Mouse (Mus musculus): ENCODE measurements around the gene Ucn2. TPM values are rescaled to one million over a fixed set of nuclear protein-coding genes. Genes with fewer than 3 reads are reported as not detected.
A peak's percentile ranks its signal among the peaks of the same experiment; 100 is the strongest.

Gene Ucn2
- polyA plus RNA-seq, 1 experiment: 2.3 TPM

DNA sequence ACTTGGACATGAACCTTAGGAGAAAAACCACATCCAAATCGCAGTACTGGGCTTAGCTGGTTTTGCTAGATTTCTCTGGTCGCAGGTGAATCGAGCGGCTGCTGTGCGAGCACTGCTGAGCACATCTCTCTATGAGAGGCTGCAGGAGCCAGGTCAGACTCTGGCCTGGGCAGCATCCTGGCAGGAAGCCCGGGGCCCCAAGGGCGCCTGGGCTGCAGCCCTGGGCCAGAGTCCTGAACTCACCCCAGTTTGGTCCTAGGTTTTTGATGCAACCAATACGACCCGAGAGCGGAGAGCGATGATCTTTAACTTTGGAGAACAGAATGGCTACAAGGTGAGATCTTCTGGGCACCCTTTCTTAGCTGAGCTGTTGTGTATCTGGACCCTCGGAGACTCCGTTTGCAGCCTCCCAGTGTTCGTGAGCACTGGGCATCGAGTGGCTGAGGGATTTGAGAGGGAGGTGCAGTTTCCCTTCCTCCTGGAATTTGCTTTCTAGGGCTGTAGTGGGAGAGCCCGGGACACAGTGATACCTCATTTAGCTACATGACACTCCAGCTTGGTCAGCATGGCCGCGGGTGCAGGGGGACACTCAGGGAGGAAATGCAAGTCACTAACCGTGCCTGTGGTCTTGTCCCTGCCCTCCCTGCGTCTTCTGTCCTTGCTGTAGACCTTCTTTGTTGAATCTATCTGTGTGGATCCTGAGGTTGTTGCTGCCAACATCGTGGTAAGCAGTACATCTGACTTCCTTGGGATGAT, 21.4 kb downstream of the Ucn2 start:
- WGBS: 77% methylated on average over 21 of the region's 21 CpGs
- DNase-seq: no peak
- no peaks in the 10 kb centered on the region for H3K4me1 ChIP-seq (ENCODE audit: control insufficient read depth, insufficient read depth, low read length)
- no peak overlapping the region for H3K4me3 ChIP-seq (replicated peaks; ENCODE audit: extremely low read depth, low read depth, low read length)
- no peak for TF ChIP-seq CTCF (IDR thresholded peaks at IDR 0.05; ENCODE audit: insufficient read depth, low read length)
- TF ChIP-seq POLR2A (IDR thresholded peaks at IDR 0.05; ENCODE audit: borderline replicate concordance, extremely low read depth, low read depth, low read length): no peak

DNA sequence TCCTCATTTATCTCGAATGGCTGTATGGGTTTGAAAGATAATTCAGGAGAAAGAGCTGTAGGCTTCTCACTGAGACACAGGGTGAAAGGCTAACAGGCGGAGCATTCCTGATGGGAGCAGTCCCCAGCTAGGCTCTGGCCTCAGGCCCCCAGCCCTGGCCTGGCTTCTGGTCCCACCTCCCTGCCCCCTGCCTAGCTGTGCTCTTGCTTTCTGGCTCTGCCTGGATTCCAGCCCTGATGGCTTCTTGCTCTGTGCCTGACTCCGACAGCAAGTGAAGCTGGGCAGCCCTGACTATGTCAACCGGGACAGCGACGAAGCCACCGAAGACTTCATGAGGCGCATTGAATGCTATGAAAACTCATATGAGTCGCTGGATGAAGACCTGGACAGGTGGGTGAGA, 22.3 kb downstream of the Ucn2 start:
- H3K4me1 ChIP-seq (ENCODE audit: control insufficient read depth, insufficient read depth, low read length): no peaks in the 10 kb centered on the region
- no peak overlapping the region for H3K4me3 ChIP-seq (replicated peaks; ENCODE audit: extremely low read depth, low read depth, low read length)
- WGBS: 92% methylated on average over 9 of the region's 9 CpGs
- no peak for TF ChIP-seq CTCF (IDR thresholded peaks at IDR 0.05; ENCODE audit: insufficient read depth, low read length)
- no peak for TF ChIP-seq POLR2A (IDR thresholded peaks at IDR 0.05; ENCODE audit: borderline replicate concordance, extremely low read depth, low read depth, low read length)
- no peak for DNase-seq

DNA sequence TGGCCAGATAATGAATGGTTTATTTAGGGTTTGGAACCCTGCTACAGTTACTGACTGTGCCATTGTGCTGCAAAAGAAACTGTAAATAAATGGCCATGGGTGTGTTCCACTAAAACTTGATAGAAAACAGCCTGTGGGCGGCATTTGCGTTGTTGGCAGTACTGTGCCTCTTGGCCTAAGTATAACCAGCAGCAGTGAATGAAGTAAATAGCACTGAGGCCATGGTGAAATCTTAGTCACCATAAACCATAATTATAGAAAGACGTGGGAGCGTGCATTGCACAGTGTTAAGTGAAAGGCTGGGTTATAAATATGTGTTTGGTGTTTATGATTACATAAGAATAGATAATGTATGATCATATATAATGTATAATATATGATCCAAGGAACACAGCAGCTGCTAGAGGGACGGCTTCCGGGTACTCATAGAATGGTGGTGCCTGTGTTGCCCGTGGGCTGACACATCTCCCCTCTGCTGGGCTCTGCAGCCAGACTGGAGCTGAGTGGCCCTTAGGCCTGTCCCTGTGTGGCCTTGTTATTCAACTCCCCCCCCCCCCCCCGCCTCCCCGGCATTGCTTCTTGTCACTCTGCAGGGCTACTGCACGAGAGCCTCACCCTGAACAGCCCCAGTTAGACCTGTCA, 23.3 kb downstream of the Ucn2 start:
- 58% methylated on average over 10 of the region's 10 CpGs for WGBS
- Histone ChIP-seq H3K4me1 (ENCODE audit: control insufficient read depth, insufficient read depth, low read length) (no peaks in the 10 kb centered on the region), H3K4me3 (replicated peaks; ENCODE audit: extremely low read depth, low read depth, low read length) (no peak overlapping the region)
- no peak for TF ChIP-seq POLR2A (IDR thresholded peaks at IDR 0.05; ENCODE audit: borderline replicate concordance, extremely low read depth, low read depth, low read length)
- no peak for TF ChIP-seq CTCF (IDR thresholded peaks at IDR 0.05; ENCODE audit: insufficient read depth, low read length)
- no peak for DNase-seq

DNA sequence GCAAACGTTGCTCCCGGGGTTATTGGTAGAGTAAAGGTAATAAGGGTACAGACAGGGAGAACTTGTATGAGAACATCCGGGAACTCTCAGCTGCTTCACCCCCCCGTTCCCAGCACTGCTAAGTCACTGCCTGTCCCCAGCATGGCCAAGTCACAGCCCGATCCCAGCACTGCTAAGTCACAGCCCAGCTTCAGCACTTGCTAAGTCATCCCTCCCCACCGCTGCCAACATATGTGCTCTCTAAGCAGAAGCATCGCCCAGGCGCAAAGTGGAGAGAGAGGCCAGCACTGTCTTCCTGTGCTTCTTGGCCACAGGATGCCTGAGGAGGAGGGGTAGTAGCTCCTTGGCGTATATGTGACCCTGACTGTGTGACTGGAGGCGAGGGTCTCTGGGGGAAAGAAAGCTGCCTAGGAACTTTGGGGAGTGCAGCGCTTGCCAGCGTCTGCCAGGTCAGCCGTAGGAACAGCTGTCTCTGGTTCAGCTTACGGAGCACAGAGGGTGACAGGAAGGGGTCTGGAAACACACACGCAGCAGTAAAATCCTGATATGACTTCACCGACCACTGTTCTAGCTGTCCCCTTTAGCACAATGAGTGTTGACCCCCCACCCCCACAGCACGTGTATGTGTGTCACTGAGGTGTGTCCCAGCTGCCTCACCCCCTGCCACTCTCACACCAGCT, 24.0 kb downstream of the Ucn2 start:
- no peak for DNase-seq
- TF ChIP-seq POLR2A (IDR thresholded peaks at IDR 0.05; ENCODE audit: borderline replicate concordance, extremely low read depth, low read depth, low read length): no peak
- no peak for TF ChIP-seq CTCF (IDR thresholded peaks at IDR 0.05; ENCODE audit: insufficient read depth, low read length)
- H3K4me3 ChIP-seq (replicated peaks; ENCODE audit: extremely low read depth, low read depth, low read length): no peak overlapping the region
- H3K4me1 ChIP-seq (ENCODE audit: control insufficient read depth, insufficient read depth, low read length): no peaks in the 10 kb centered on the region
- 42% methylated on average over 17 of the region's 17 CpGs for WGBS

DNA sequence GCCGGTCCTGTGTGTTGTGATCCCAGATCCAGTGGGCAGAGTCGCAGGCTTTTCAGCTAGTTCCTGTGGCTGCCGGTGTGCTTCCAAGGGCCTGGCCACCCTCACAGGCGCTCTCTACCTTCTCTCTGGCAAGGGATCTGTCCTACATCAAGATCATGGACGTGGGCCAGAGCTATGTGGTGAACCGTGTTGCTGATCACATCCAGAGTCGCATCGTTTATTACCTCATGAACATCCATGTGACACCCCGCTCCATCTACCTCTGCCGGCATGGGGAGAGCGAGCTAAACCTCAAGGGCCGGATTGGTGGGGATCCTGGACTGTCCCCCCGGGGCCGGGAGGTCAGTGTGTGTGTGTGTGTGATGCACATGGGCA, 24.5 kb downstream of the Ucn2 start:
- 84% methylated on average over 14 of the region's 14 CpGs for WGBS

DNA sequence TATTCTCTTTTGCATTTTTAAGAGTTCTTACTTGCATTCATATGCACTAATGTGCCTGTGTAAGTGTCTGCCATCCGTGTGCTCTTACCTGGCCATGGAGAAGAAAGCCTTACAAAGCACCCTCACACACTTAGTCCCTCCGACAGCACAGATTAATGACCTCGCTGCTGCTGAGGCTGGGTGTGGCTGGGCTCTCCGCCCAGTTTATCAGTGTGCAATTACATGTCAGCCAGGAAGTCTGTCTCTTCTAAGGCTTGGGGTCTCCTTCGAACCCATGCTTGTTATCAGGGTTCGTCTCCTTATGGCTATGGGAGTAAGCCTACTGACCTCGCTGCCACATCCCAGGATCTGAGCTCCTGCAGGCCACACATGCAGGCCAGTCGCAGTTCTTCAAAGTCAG, 29.6 kb downstream of the Ucn2 start:
- no peaks in the 10 kb centered on the region for H3K4me1 ChIP-seq (ENCODE audit: control insufficient read depth, insufficient read depth, low read length)
- 53% methylated on average over 8 of the region's 8 CpGs for WGBS
- H3K4me3 ChIP-seq (replicated peaks; ENCODE audit: extremely low read depth, low read depth, low read length): no peak overlapping the region
- no peak for TF ChIP-seq CTCF (IDR thresholded peaks at IDR 0.05; ENCODE audit: insufficient read depth, low read length)
- TF ChIP-seq POLR2A (IDR thresholded peaks at IDR 0.05; ENCODE audit: borderline replicate concordance, extremely low read depth, low read depth, low read length): no peak
- no peak for DNase-seq

More for the DNA sequence above, 24.5 kb downstream of the Ucn2 start:
- H3K4me3 ChIP-seq (replicated peaks; ENCODE audit: extremely low read depth, low read depth, low read length): no peak overlapping the region
- no peak for DNase-seq
- TF ChIP-seq POLR2A (IDR thresholded peaks at IDR 0.05; ENCODE audit: borderline replicate concordance, extremely low read depth, low read depth, low read length): no peak
- TF ChIP-seq CTCF (IDR thresholded peaks at IDR 0.05; ENCODE audit: insufficient read depth, low read length): no peak
- H3K4me1 ChIP-seq (ENCODE audit: control insufficient read depth, insufficient read depth, low read length): no peaks in the 10 kb centered on the region

DNA sequence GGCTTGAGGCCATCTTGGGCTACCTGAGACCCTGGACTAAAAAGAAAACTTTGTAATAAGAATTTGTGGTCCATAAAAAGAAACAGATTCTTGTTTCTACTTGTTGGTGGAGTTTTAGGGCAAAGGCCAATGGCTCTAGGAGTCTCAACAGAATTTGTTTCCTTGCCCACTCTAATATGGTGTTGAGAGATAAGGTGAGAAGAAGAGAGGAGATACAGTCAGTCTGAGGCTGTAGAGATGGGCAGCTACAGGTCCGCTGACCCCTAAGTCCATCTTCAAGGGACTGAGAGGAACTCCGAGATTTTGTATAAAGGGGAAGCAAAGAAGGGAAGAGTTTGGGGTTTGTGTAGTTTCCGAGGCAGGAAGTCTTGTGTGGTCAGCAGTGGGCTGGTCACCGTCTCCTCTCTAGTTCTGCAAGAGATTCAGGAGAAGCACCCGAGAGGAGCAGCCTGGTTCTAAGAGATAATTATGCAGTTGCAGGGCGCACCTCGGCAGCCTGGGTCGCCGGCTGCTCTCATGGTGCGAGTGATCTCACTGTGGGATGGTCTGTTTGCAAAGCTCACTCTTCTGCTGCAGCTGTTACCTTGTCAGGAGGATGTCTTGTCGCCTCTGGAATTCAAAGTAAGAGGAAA, 31.3 kb downstream of the Ucn2 start:
- TF ChIP-seq CTCF (IDR thresholded peaks at IDR 0.05; ENCODE audit: insufficient read depth, low read length): no peak
- TF ChIP-seq POLR2A (IDR thresholded peaks at IDR 0.05; ENCODE audit: borderline replicate concordance, extremely low read depth, low read depth, low read length): no peak
- WGBS: 44% methylated on average over 11 of the region's 11 CpGs
- DNase-seq: no peak
- Histone ChIP-seq H3K4me3 (replicated peaks; ENCODE audit: extremely low read depth, low read depth, low read length) (peak overlapping the region; percentile 36), H3K4me1 (ENCODE audit: control insufficient read depth, insufficient read depth, low read length) (no peaks in the 10 kb centered on the region)

DNA sequence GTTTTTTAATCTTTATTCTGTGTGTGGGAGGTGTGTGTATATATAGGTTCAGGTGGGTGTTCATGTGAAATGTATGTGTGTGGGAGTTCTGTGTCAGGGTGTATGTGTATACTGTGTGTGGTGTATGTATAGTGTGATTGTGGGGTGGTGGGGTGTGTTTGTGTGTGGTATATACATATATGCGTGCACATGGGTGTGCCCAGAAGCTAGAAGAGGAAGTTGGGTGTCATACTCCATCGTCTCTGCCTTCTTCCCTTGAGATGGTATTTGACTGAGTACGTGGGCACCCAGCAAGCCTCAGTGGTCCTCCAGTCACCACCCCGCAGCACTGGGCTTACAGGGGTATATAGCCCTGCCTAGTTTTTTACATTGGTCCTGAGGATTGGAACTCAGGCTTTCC, 35.6 kb downstream of the Ucn2 start:
- TF ChIP-seq CTCF (IDR thresholded peaks at IDR 0.05; ENCODE audit: insufficient read depth, low read length) (no peak), POLR2A (IDR thresholded peaks at IDR 0.05; ENCODE audit: borderline replicate concordance, extremely low read depth, low read depth, low read length) (no peak)
- 58% methylated on average over 4 of the region's 4 CpGs for WGBS
- no peak for DNase-seq

DNA sequence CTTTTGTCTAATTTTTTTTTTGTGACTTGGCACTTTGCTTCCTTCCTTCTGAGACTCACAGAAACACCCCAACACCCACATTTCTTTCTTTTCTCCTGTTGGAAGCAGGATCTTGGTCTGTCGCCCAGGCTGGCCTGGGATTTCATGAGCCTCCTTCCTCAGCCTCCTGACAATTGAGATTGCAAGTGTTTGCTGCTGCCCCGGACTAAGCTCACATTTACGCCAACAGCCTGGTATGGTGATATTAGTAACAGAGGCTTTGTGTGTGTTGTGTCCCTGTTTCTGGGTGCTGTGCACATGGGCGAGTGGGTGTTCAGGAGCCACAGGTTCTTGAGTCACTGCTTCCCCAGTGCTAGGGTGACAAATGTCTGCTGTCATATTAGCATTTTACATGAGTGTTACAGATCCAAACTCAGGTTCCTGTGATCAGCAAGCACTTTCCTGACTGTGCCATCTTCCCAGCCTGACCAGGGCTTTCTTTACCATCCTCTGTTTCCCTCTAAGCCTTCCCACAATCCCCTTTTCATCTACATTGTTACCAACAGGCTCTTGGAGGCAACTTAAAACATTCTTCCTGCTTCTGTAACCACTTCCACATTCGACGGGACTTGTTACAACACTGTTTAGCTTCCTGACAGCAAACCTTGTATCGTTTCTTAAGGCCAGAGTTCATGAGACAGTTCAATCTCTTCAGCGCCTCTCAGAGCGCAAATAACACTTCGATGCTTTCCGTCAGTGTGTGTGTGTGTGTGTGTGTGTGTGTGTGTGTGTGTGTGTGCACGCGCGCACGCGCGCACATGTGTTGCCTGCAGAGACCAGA, 37.3 kb downstream of the Ucn2 start:
- no peak for DNase-seq

More for the DNA sequence above, 35.6 kb downstream of the Ucn2 start:
- Histone ChIP-seq H3K4me1 (ENCODE audit: control insufficient read depth, insufficient read depth, low read length) (no peaks in the 10 kb centered on the region), H3K4me3 (replicated peaks; ENCODE audit: extremely low read depth, low read depth, low read length) (no peak overlapping the region)

More for the DNA sequence above, 37.3 kb downstream of the Ucn2 start:
- no peak for TF ChIP-seq CTCF (IDR thresholded peaks at IDR 0.05; ENCODE audit: insufficient read depth, low read length)
- no peak for TF ChIP-seq POLR2A (IDR thresholded peaks at IDR 0.05; ENCODE audit: borderline replicate concordance, extremely low read depth, low read depth, low read length)
- H3K4me3 ChIP-seq (replicated peaks; ENCODE audit: extremely low read depth, low read depth, low read length): no peak overlapping the region
- H3K4me1 ChIP-seq (ENCODE audit: control insufficient read depth, insufficient read depth, low read length): no peaks in the 10 kb centered on the region; the same call in 1 of the 2 replicates
- 64% methylated on average over 17 of the region's 17 CpGs for WGBS

All from lung, adult 2 months (tissue).